Mouse (Mus musculus) G1E (cell line): ENCODE measurements around the gene Gm4201.
"Not testable (repeated sequence)": the region's sequence is repeated elsewhere in the genome, so short reads cannot be mapped to it uniquely, and the experiment has no call there.

Experiments used
- CTCF ChIP-seq: IDR thresholded peaks from 2 replicates; pipeline ENCODE4 v1.5.1; 2012; ENCODE audit warnings: low read depth, low read length, inconsistent platforms, mixed read lengths
- TAL1 ChIP-seq: conservative IDR thresholded peaks from 2 replicates; pipeline ENCODE4 v1.6.1; 2012; ENCODE audit warnings: low read depth, low read length, inconsistent platforms, mixed read lengths

DNA sequence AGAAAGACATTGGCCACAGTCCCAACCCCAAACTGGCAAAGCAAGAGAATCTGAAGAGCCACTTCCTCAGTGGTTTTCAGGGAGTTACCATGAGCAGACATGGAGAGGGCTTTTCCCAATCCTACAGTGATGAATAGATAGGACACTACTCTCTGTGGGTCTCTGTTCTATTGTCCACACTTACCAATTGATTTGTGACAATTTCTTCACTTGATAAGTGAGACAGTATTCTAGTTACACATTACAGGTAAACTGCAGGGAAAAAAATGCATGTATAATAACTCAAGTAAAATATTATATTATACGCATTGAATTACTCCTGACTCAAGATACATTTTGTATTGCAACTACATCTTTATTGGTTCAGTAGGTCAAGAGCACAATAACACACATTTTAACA, 30.4 kb downstream of the Gm4201 start, which contains the start of gene Gm8677:
- not testable (repeated sequence) for TF ChIP-seq CTCF, TAL1
